Mouse (Mus musculus): ENCODE results near the gene Zfp296. TPM values are rescaled to one million over a fixed set of nuclear protein-coding genes. Genes with fewer than 3 reads are reported as not detected.

Gene Zfp296
- polyA plus RNA-seq, 1 experiment from 2014 or later, result 0.57 TPM

GRCm38 (mm10) chr7:19547344-19547969 is 29.6 kb upstream of the Zfp296 start:
- Histone ChIP-seq H3K36me3 (ENCODE audit: control insufficient read depth, insufficient read depth, low read length) (no peaks in the 10 kb centered on the region), H3K4me1 (replicated peaks; ENCODE audit: control insufficient read depth, insufficient read depth, low read length) (peaks cover 29% of the 10 kb centered on the region), H3K4me3 (ENCODE audit: low read length) (no peak overlapping the region), H3K9ac (ENCODE audit: low read length) (no peak overlapping the region), H3K4me2 (ENCODE audit: low read depth, low read length) (no peak overlapping the region), H3K27me3 (ENCODE audit: control insufficient read depth, insufficient read depth, low read depth, low read length) (no peaks in the 10 kb centered on the region), H3K27ac (ENCODE audit: low read length) (peak overlapping the region; percentile 35), H3K9me3 (ENCODE audit: control insufficient read depth, low read length) (no peaks in the 10 kb centered on the region)
- ATAC-seq (ENCODE audit: low read depth), result peak; percentile 55; the same call in 1 of the 2 replicates
- 47% methylated on average over 2 of the region's 2 CpGs for WGBS

- ATAC-seq (ENCODE audit: low read depth), result no peak; the same call in none of the 2 replicates
- Histone ChIP-seq H3K4me2 (ENCODE audit: low read depth, low read length) (no peak overlapping the region), H3K27me3 (ENCODE audit: control insufficient read depth, insufficient read depth, low read depth, low read length) (no peaks in the 10 kb centered on the region), H3K4me1 (replicated peaks; ENCODE audit: control insufficient read depth, insufficient read depth, low read length) (peaks cover 27% of the 10 kb centered on the region), H3K36me3 (ENCODE audit: control insufficient read depth, insufficient read depth, low read length) (peaks cover 6% of the 10 kb centered on the region; the same call in 1 of the 2 replicates), H3K4me3 (ENCODE audit: low read length) (no peak overlapping the region), H3K27ac (ENCODE audit: low read length) (no peak overlapping the region), H3K9me3 (ENCODE audit: control insufficient read depth, low read length) (no peaks in the 10 kb centered on the region), H3K9ac (ENCODE audit: low read length) (no peak overlapping the region)
- 61% methylated on average over 10 of the region's 10 CpGs for WGBS
Measured at GRCm38 (mm10) chr7:19549394-19549793, 27.7 kb upstream of the Zfp296 start.

GRCm38 (mm10) chr7:19551634-19552033 is 25.5 kb upstream of the Zfp296 start:
- H3K27me3 ChIP-seq (ENCODE audit: control insufficient read depth, insufficient read depth, low read depth, low read length), result no peaks in the 10 kb centered on the region
- no peak overlapping the region for H3K27ac ChIP-seq (ENCODE audit: low read length)
- H3K9ac ChIP-seq (ENCODE audit: low read length), result no peak overlapping the region
- ATAC-seq (ENCODE audit: low read depth), result no peak
- H3K4me3 ChIP-seq (ENCODE audit: low read length), result no peak overlapping the region
- WGBS, result 83% methylated on average over 5 of the region's 5 CpGs
- H3K36me3 ChIP-seq (ENCODE audit: control insufficient read depth, insufficient read depth, low read length), result peaks cover 9% of the 10 kb centered on the region; the same call in 1 of the 2 replicates
- peaks cover 16% of the 10 kb centered on the region for H3K4me1 ChIP-seq (replicated peaks; ENCODE audit: control insufficient read depth, insufficient read depth, low read length)
- H3K4me2 ChIP-seq (ENCODE audit: low read depth, low read length), result no peak overlapping the region
- no peaks in the 10 kb centered on the region for H3K9me3 ChIP-seq (ENCODE audit: control insufficient read depth, low read length)

- H3K4me2 ChIP-seq (ENCODE audit: low read depth, low read length), result no peak overlapping the region
- H3K27ac ChIP-seq (ENCODE audit: low read length), result no peak overlapping the region
- no peak overlapping the region for H3K9ac ChIP-seq (ENCODE audit: low read length)
- H3K27me3 ChIP-seq (ENCODE audit: control insufficient read depth, insufficient read depth, low read depth, low read length), result no peaks in the 10 kb centered on the region
- no peak for ATAC-seq (ENCODE audit: low read depth)
- H3K9me3 ChIP-seq (ENCODE audit: control insufficient read depth, low read length), result no peaks in the 10 kb centered on the region
- H3K36me3 ChIP-seq (ENCODE audit: control insufficient read depth, insufficient read depth, low read length), result peaks cover 9% of the 10 kb centered on the region; the same call in 1 of the 2 replicates
- no peak overlapping the region for H3K4me3 ChIP-seq (ENCODE audit: low read length)
- peaks cover 10% of the 10 kb centered on the region for H3K4me1 ChIP-seq (replicated peaks; ENCODE audit: control insufficient read depth, insufficient read depth, low read length)
- WGBS, result 37% methylated on average over 2 of the region's 2 CpGs
Measured at GRCm38 (mm10) chr7:19552443-19552842, 24.6 kb upstream of the Zfp296 start.

GRCm38 (mm10) chr7:19554168-19554567 is 22.9 kb upstream of the Zfp296 start:
- no peak overlapping the region for H3K9ac ChIP-seq (ENCODE audit: low read length)
- H3K27me3 ChIP-seq (ENCODE audit: control insufficient read depth, insufficient read depth, low read depth, low read length), result no peaks in the 10 kb centered on the region
- H3K4me2 ChIP-seq (ENCODE audit: low read depth, low read length), result no peak overlapping the region
- no peak overlapping the region for H3K4me3 ChIP-seq (ENCODE audit: low read length)
- peaks cover 9% of the 10 kb centered on the region; the same call in 1 of the 2 replicates for H3K36me3 ChIP-seq (ENCODE audit: control insufficient read depth, insufficient read depth, low read length)
- peaks cover 15% of the 10 kb centered on the region for H3K4me1 ChIP-seq (replicated peaks; ENCODE audit: control insufficient read depth, insufficient read depth, low read length)
- no peak for ATAC-seq (ENCODE audit: low read depth)
- H3K27ac ChIP-seq (ENCODE audit: low read length), result no peak overlapping the region
- no peaks in the 10 kb centered on the region for H3K9me3 ChIP-seq (ENCODE audit: control insufficient read depth, low read length)
- 87% methylated on average over 1 of the region's 1 CpGs for WGBS

GRCm38 (mm10) chr7:19557086-19557485 is 20.0 kb upstream of the Zfp296 start:
- H3K27me3 ChIP-seq (ENCODE audit: control insufficient read depth, insufficient read depth, low read depth, low read length), result no peaks in the 10 kb centered on the region
- H3K4me3 ChIP-seq (ENCODE audit: low read length), result no peak overlapping the region
- H3K36me3 ChIP-seq (ENCODE audit: control insufficient read depth, insufficient read depth, low read length), result peaks cover 9% of the 10 kb centered on the region; the same call in 1 of the 2 replicates
- H3K27ac ChIP-seq (ENCODE audit: low read length), result no peak overlapping the region
- no peak overlapping the region for H3K4me2 ChIP-seq (ENCODE audit: low read depth, low read length)
- H3K4me1 ChIP-seq (replicated peaks; ENCODE audit: control insufficient read depth, insufficient read depth, low read length), result peaks cover 33% of the 10 kb centered on the region
- 81% methylated on average over 2 of the region's 2 CpGs for WGBS
- no peaks in the 10 kb centered on the region for H3K9me3 ChIP-seq (ENCODE audit: control insufficient read depth, low read length)
- no peak overlapping the region for H3K9ac ChIP-seq (ENCODE audit: low read length)
- no peak for ATAC-seq (ENCODE audit: low read depth)

- no peak overlapping the region for H3K27ac ChIP-seq (ENCODE audit: low read length)
- H3K27me3 ChIP-seq (ENCODE audit: control insufficient read depth, insufficient read depth, low read depth, low read length), result no peaks in the 10 kb centered on the region
- H3K4me3 ChIP-seq (ENCODE audit: low read length), result no peak overlapping the region
- peaks cover 36% of the 10 kb centered on the region for H3K4me1 ChIP-seq (replicated peaks; ENCODE audit: control insufficient read depth, insufficient read depth, low read length)
- peaks cover 7% of the 10 kb centered on the region; the same call in 1 of the 2 replicates for H3K36me3 ChIP-seq (ENCODE audit: control insufficient read depth, insufficient read depth, low read length)
- no peak overlapping the region for H3K4me2 ChIP-seq (ENCODE audit: low read depth, low read length)
- H3K9me3 ChIP-seq (ENCODE audit: control insufficient read depth, low read length), result no peaks in the 10 kb centered on the region
- 84% methylated on average over 6 of the region's 6 CpGs for WGBS
- 0 out of 2 replicates have a peak, but pooled peaks have one; percentile 24 for ATAC-seq (ENCODE audit: low read depth)
- peak overlapping the region; percentile 5; the same call in 1 of the 2 replicates for H3K9ac ChIP-seq (ENCODE audit: low read length)
Measured at GRCm38 (mm10) chr7:19557982-19558900, 18.8 kb upstream of the Zfp296 start.

- Histone ChIP-seq H3K27ac (ENCODE audit: low read length) (no peak overlapping the region), H3K4me2 (ENCODE audit: low read depth, low read length) (no peak overlapping the region), H3K9ac (ENCODE audit: low read length) (no peak overlapping the region; the same call in 1 of the 2 replicates)
Measured at GRCm38 (mm10) chr7:19558965-19559364, 18.1 kb upstream of the Zfp296 start.

More at GRCm38 (mm10) chr7:19558965-19559364, 18.1 kb upstream of the Zfp296 start:
- Histone ChIP-seq H3K4me3 (ENCODE audit: low read length) (no peak overlapping the region), H3K9me3 (ENCODE audit: control insufficient read depth, low read length) (no peaks in the 10 kb centered on the region), H3K4me1 (replicated peaks; ENCODE audit: control insufficient read depth, insufficient read depth, low read length) (peaks cover 36% of the 10 kb centered on the region), H3K27me3 (ENCODE audit: control insufficient read depth, insufficient read depth, low read depth, low read length) (no peaks in the 10 kb centered on the region), H3K36me3 (ENCODE audit: control insufficient read depth, insufficient read depth, low read length) (0 out of 2 replicates have a peak, but pooled peaks cover 2% of the 10 kb centered on the region)
- no peak for ATAC-seq (ENCODE audit: low read depth)
- 32% methylated on average over 2 of the region's 2 CpGs for WGBS
